Mouse (Mus musculus) olfactory bulb, adult 2 months (tissue): ENCODE data around the gene Kcnh5.

Source experiments
- CTCF ChIP-seq: fragments of 200-500 bp; IDR thresholded peaks from 2 replicates; pipeline ENCODE4 v1.5.1; 2012; ENCODE audit warnings: low read depth, mild to moderate bottlenecking, low read length, moderate library complexity; ENCODE audit not compliant: insufficient read depth
- POLR2A ChIP-seq: fragments of 200-500 bp; IDR thresholded peaks from 2 replicates; pipeline ENCODE4 v1.6.1; 2012; ENCODE audit warnings: mild to moderate bottlenecking, low read depth, low read length, moderate library complexity; ENCODE audit not compliant: insufficient read depth

GRCm38 (mm10) chr12:74848611-74849347 lies 328.4 kb downstream of the Kcnh5 start:
- no peak for TF ChIP-seq POLR2A
- TF ChIP-seq CTCF, result no peak
